Mouse (Mus musculus) heart, embryonic 12.5 days (tissue): ENCODE measurements at regions not wholly inside any gene's neighbourhood (a gene's known extent, or its start where the extent isn't known, plus 50 kb on each side); places are given as distances from the start of the nearest gene placed in this dataset.
"Not testable (repeated sequence)": the region's sequence is repeated elsewhere in the genome, so short reads cannot be mapped to it uniquely, and the experiment has no call there.

Experiments used
- ATAC-seq: fragments of 200-750 bp; cut with Nextera tagmentation; 2 replicates; pipeline ENCODE4 v1.8.0; 2017; ENCODE audit warnings: moderate TSS enrichment, moderate library complexity; ENCODE audit not compliant: insufficient number of reproducible peaks, low FRiP score
- H3K27ac ChIP-seq: fragments of 300-500 bp; sonication (generic); 2 replicates; pipeline ENCODE4 v1.5.1; 2016; ENCODE audit warnings: mild to moderate bottlenecking, moderate library complexity; ENCODE audit not compliant: poor library complexity, severe bottlenecking
- H3K27me3 ChIP-seq: fragments of 300-500 bp; sonication (generic); replicated peaks from 2 replicates; pipeline ENCODE4 v1.6.1; 2016; ENCODE audit warnings: mild to moderate bottlenecking, moderate library complexity
- H3K36me3 ChIP-seq: fragments of 300-500 bp; sonication (generic); 2 replicates; pipeline ENCODE4 v1.6.1; 2016; ENCODE audit warnings: mild to moderate bottlenecking, moderate library complexity
- H3K4me1 ChIP-seq: fragments of 300-500 bp; sonication (generic); replicated peaks from 2 replicates; pipeline ENCODE4 v1.6.1; 2016; ENCODE audit warnings: mild to moderate bottlenecking
- H3K4me2 ChIP-seq: fragments of 300-500 bp; sonication (generic); 2 replicates; pipeline ENCODE4 v1.6.1; 2016; ENCODE audit warnings: mild to moderate bottlenecking, moderate library complexity
- H3K4me3 ChIP-seq: fragments of 300-500 bp; sonication (generic); 2 replicates; pipeline ENCODE4 v1.5.1; 2016; ENCODE audit warnings: mild to moderate bottlenecking
- H3K9ac ChIP-seq: fragments of 300-500 bp; sonication (generic); 2 replicates; pipeline ENCODE4 v1.6.1; 2016; ENCODE audit warnings: mild to moderate bottlenecking, moderate library complexity
- H3K9me3 ChIP-seq: fragments of 300-500 bp; sonication (generic); replicated peaks from 2 replicates; pipeline ENCODE4 v1.6.1; 2016; ENCODE audit warnings: mild to moderate bottlenecking, moderate library complexity
- WGBS: fragments of 180-500 bp; shearing (Covaris S2); methylation state at CpG from one replicate; pipeline ENCODE4 v1.1.7; 2016; 5-methylcytosine and 5-hydroxymethylcytosine counted together

GRCm38 (mm10) chr13:113482911-113483310, 135.5 kb downstream of the Snx18 start:
- no peak for ATAC-seq
- Histone ChIP-seq H3K4me2 (no peak overlapping the region), H3K27ac (no peak overlapping the region), H3K36me3 (no peaks in the 10 kb centered on the region), H3K27me3 (no peaks in the 10 kb centered on the region), H3K4me3 (no peak overlapping the region), H3K9me3 (no peaks in the 10 kb centered on the region), H3K4me1 (peaks cover 19% of the 10 kb centered on the region), H3K9ac (no peak overlapping the region)
- 82% methylated on average over 1 of the region's 1 CpGs for WGBS

DNA sequence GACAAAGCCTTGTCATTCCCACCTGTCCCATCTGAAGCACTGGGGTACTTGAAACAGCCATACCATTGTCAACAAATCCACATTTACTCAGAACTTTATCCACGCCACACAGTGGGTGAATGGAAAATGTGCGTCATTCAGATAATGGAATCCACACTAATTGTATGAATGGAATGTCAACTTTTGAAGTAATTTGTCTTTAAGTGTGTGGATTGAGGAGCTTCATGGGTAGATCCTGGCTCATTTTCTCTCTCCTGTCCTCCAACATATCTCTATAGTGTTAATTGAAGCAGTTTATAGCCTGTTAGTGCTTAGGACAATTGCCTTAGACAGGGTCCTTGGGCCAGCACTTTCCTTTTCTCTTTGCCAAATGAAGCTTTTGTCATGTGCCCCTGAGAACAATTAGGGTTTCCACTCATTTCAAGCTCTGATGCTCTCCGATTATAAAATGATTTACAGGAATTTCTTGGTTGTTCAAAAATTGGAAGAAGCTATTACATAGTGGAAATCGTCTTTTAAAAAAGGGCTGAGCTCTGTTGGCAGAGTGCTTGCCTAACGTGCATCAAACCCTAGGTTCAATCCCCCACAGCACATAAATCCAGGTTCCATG, 140.4 kb downstream of the Snx18 start:
- Histone ChIP-seq H3K4me2 (no peak overlapping the region), H3K36me3 (no peaks in the 10 kb centered on the region), H3K9me3 (no peaks in the 10 kb centered on the region), H3K27ac (no peak overlapping the region), H3K4me3 (no peak overlapping the region), H3K4me1 (0 out of 2 replicates have a peak, but pooled peaks cover 6% of the 10 kb centered on the region), H3K27me3 (no peaks in the 10 kb centered on the region), H3K9ac (no peak overlapping the region)
- no peak for ATAC-seq
- WGBS: 65% methylated on average over 5 of the region's 5 CpGs

DNA sequence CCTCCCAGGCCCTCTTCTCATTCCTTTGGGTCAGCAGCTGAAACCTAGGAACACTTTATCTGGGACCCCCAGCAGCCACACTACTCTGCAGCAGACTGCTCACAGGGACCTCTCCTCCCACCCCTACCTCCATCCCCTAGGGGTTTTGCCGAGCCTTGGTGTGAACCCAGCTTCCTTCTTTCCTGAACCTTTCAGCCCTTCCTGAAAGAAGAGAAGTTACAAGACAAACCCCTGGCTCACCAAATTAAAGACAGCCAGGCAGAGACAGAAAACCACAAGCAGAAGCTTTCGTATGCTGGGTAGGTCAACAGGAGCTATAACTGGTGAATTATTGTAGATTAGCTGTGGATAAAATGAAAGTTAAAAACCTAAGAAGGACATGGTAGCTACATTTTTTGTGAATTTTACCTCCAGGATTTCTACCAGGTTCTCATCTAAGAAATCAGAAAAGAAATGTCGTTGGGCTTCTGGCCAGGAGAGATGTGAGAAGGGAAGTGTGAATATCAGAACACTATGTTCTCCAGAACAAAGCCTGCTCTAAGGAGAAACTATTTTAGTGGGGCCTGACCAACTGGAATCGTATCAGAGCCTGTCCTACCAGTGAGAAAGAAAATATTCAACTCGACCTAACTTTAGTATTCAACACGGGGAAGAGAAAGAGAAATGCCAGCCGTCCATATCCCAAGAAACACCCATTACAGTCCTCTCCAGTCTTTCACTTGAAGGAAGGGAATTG, 147.4 kb downstream of the Snx18 start:
- H3K9ac ChIP-seq: no peak overlapping the region
- no peak overlapping the region for H3K27ac ChIP-seq
- no peak for ATAC-seq
- H3K4me2 ChIP-seq: no peak overlapping the region
- peaks cover 2% of the 10 kb centered on the region; the same call in 1 of the 2 replicates for H3K9me3 ChIP-seq
- H3K36me3 ChIP-seq: no peaks in the 10 kb centered on the region
- H3K4me3 ChIP-seq: no peak overlapping the region
- H3K4me1 ChIP-seq: peaks cover 10% of the 10 kb centered on the region; the same call in 1 of the 2 replicates
- H3K27me3 ChIP-seq: no peaks in the 10 kb centered on the region
- WGBS: 60% methylated on average over 7 of the region's 7 CpGs

DNA sequence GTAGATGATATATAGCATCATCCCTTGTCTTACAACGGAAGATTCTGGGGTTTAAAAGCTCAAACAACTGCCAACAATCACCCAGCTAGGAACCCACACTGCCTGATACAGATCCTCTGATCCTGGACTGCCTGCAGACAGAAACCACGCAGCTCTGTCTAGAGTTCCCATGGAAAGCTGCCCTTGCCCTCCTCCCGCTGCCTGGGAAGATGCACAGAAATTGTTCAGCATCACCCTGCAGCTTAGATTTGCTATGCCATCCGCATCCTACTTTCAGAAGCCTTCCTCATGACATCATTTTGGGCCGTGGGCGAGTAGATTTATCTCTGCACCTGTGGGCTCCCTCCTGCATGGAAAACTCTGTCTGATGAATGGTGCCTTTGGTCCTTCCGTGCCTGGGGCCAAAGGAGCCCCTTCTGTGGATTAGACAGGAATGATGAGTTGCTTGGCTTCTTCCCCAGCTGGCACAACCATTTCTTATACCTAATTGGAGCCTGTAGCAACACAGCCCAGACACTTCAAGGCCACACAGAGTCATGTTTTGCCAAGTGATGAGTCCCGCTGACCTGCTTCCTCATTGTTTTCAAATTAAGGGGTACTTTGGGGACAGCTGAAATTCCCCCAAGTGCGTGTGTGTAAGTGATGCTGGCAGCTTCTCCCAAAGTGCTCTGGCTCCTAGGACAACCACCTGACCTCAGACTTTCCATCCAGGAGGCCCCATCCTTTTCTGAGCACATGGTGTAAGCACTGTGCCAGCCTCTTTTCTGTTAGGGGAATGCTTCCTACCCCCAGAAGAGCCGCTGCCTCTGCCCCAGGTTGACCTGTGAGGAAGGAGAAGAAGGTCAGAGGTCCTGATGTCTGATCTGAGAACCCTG, 153.9 kb downstream of the Snx18 start:
- Histone ChIP-seq H3K4me1 (peaks cover 10% of the 10 kb centered on the region; the same call in 1 of the 2 replicates), H3K9me3 (no peaks in the 10 kb centered on the region), H3K4me3 (no peak overlapping the region), H3K27me3 (no peaks in the 10 kb centered on the region), H3K36me3 (no peaks in the 10 kb centered on the region), H3K27ac (no peak overlapping the region), H3K9ac (no peak overlapping the region), H3K4me2 (no peak overlapping the region)
- no peak for ATAC-seq
- 75% methylated on average over 10 of the region's 10 CpGs for WGBS

DNA sequence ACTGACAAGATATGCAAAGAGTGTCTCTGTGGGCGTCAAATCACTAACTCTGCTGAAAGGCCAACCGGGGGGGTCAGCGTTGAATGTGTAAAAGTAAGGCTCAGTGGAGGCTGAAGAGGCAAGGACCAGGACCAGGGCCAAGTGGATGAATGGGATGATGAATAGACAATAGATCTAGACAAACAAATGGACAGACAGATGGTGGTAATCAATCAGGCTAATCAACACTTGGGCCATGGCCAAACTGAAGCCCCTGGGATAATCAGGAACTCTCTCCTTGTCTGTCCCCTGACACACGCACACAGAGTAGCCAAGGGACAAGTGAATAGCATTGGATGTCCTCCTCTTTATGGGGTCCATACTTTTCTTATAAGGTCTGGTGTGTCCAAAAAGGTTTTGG, 154.9 kb downstream of the Snx18 start:
- H3K36me3 ChIP-seq: no peaks in the 10 kb centered on the region
- 73% methylated on average over 4 of the region's 4 CpGs for WGBS
- ATAC-seq: no peak

GRCm38 (mm10) chr13:113454490-113455295, 161.7 kb downstream of the BC067074 start:
- H3K4me2 ChIP-seq: peak overlapping the region; percentile 36
- H3K4me1 ChIP-seq: 0 out of 2 replicates have a peak, but pooled peaks cover 2% of the 10 kb centered on the region
- no peak overlapping the region for H3K9ac ChIP-seq
- 37% methylated on average over 11 of the region's 11 CpGs for WGBS
- H3K27ac ChIP-seq: peak overlapping the region; percentile 40
- ATAC-seq: peak; percentile 81
- H3K36me3 ChIP-seq: no peaks in the 10 kb centered on the region
- H3K9me3 ChIP-seq: no peaks in the 10 kb centered on the region
- no peaks in the 10 kb centered on the region for H3K27me3 ChIP-seq
- no peak overlapping the region for H3K4me3 ChIP-seq

More for the DNA sequence above, 154.9 kb downstream of the Snx18 start:
- Histone ChIP-seq H3K27me3 (no peaks in the 10 kb centered on the region), H3K27ac (no peak overlapping the region), H3K4me2 (no peak overlapping the region), H3K4me1 (peaks cover 6% of the 10 kb centered on the region; the same call in 1 of the 2 replicates), H3K4me3 (no peak overlapping the region), H3K9me3 (no peaks in the 10 kb centered on the region), H3K9ac (no peak overlapping the region)

- no peaks in the 10 kb centered on the region for H3K27me3 ChIP-seq
- H3K9ac ChIP-seq: no peak overlapping the region
- no peak for ATAC-seq
- WGBS: 79% methylated on average over 1 of the region's 1 CpGs
- H3K36me3 ChIP-seq: no peaks in the 10 kb centered on the region
- no peak overlapping the region for H3K4me2 ChIP-seq
- peaks cover 6% of the 10 kb centered on the region; the same call in 1 of the 2 replicates for H3K4me1 ChIP-seq
- H3K27ac ChIP-seq: no peak overlapping the region
- H3K9me3 ChIP-seq: no peaks in the 10 kb centered on the region
- no peak overlapping the region for H3K4me3 ChIP-seq
These were observed 155.4 kb downstream of the BC067074 start for GRCm38 (mm10) chr13:113448378-113448777.

- 60% methylated on average over 5 of the region's 5 CpGs for WGBS
- H3K9me3 ChIP-seq: no peaks in the 10 kb centered on the region
- no peak overlapping the region for H3K9ac ChIP-seq
- ATAC-seq: no peak
- H3K4me2 ChIP-seq: no peak overlapping the region
- no peak overlapping the region for H3K4me3 ChIP-seq
- no peaks in the 10 kb centered on the region for H3K27me3 ChIP-seq
- H3K27ac ChIP-seq: no peak overlapping the region
- peaks cover 19% of the 10 kb centered on the region for H3K4me1 ChIP-seq
- H3K36me3 ChIP-seq: no peaks in the 10 kb centered on the region
These were observed 153.3 kb downstream of the BC067074 start for GRCm38 (mm10) chr13:113446226-113446625.

DNA sequence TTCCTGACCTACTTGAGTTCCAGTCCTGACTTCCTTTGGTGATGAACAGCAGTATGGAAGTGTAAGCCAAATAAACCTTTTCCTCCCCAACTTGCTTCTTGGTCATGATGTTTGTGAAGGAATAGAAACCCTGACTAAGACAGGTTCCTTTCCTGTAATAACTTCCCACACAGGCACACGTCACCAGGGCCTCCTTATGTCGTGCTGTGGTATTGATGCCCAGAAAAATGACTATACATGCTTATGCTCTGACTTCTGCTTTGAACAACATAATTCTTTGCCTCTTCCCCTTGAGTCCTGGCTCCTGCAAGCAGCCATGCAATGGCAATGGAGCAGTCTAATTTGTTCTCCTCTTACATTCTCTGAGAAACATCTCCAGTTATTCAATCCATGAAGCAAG, 151.5 kb downstream of the BC067074 start:
- H3K4me3 ChIP-seq, H3K36me3 ChIP-seq, ATAC-seq, H3K4me2 ChIP-seq, H3K27ac ChIP-seq, H3K27me3 ChIP-seq, H3K9me3 ChIP-seq, H3K9ac ChIP-seq: not testable (repeated sequence)
- 86% methylated on average over 2 of the region's 2 CpGs for WGBS
- H3K4me1 ChIP-seq: peaks cover 27% of the 10 kb centered on the region

- Histone ChIP-seq H3K9ac (no peak overlapping the region), H3K27me3 (no peaks in the 10 kb centered on the region), H3K36me3 (no peaks in the 10 kb centered on the region), H3K9me3 (no peaks in the 10 kb centered on the region), H3K4me2 (no peak overlapping the region), H3K27ac (no peak overlapping the region), H3K4me1 (peaks cover 40% of the 10 kb centered on the region), H3K4me3 (no peak overlapping the region)
- 72% methylated on average over 8 of the region's 8 CpGs for WGBS
- no peak for ATAC-seq
These were observed 150.1 kb downstream of the BC067074 start for GRCm38 (mm10) chr13:113443078-113443477.
